Mouse (Mus musculus) gastrocnemius, postnatal 4 days (tissue): ENCODE measurements around the gene Hdac7. TPM values are rescaled to one million over a fixed set of nuclear protein-coding genes. Genes with fewer than 3 reads are reported as not detected.

Experiments used
- DNase-seq, 2 experiments: peaks; one replicate each; pipeline ENCODE4 v3.0.0; 2021 to 2022; ENCODE audit warnings: low spot score in 2 of 2, mixed read lengths in 2 of 2
- total RNA-seq, 2 experiments: library from RNA; stranded (reverse); gene quantifications; 2 replicates each; pipeline ENCODE4 v1.2.3; 2021

Gene Hdac7
- total RNA-seq, 2 experiments from 2014 or later, result 53.6 to 57.9 TPM

- DNase-seq, result no peak
Observed at GRCm38 (mm10) chr15:97791126-97791700, 53.1 kb downstream of the Hdac7 start.

GRCm38 (mm10) chr15:97789761-97790505, 54.4 kb downstream of the Hdac7 start:
- DNase-seq, result peak in 1 of 2 experiments; percentile 66

GRCm38 (mm10) chr15:97788821-97789220, 55.5 kb downstream of the Hdac7 start:
- DNase-seq, result no peak

- DNase-seq, result no peak
Observed at GRCm38 (mm10) chr15:97787799-97788667, 56.3 kb downstream of the Hdac7 start.

DNA sequence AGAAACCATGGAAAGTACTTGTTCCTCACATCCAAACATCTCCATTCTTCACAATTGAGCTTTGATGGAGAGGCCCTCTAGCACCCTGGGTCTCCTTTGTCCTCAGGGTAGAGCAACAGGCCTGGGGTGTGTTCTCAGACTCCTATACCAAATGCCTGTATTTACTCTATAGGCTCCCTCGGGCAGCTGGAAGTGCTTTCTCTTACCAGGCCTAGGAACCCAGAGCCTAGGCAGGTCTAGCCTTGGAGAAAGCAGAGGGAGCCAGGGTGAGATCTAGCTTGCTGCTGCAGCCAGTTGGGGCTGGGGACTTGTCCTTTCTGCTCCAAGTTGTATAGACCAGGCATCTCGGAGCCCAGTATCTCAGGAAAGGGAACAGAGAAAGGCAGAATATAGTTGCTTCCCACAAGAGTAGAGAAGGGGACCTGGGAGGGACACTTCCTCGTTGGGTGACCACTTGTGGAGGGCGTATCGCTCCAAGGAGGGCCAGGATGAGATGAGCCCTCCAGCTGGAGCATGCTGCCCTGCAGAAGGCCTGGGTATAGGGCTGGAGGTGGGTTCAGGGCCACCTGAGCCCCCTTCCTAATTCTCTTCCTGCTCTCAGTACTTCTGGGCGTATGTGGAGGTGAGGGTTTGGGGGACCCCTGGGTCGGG, 57.0 kb downstream of the Hdac7 start:
- no peak for DNase-seq

DNA sequence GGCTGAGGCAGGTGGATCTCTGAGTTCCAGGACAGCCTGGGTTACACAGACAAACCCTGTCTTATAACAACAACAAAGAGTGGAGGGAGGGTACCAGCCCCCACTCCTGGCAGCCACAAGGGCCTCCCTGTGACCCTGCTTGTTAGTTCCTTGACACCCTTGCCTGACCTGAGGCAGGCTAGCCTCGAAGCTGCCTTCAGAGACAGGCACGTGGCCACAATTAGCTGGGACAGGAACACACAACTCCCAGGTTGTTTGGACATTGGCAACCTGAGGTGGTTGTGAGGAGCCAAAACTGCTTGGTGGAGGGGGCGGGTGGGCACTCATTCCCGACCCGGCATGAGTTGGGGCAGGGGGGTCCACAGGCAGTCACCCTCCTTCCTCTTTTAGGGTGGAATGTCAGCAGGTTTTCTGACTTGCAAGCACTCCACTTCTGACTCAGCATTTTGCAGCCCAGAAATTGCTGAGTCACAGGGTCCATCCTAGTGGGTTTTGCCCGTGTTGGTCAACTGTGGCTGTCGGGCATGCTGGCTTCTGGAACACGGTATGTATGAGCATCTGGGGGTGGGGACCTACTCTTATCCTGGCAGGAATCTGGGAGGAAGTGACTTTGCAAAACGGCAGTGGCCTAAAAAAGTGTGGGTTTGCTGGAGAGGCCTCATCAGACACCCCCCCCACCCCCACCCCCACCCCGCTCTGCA, 57.7 kb downstream of the Hdac7 start:
- DNase-seq, result no peak

DNA sequence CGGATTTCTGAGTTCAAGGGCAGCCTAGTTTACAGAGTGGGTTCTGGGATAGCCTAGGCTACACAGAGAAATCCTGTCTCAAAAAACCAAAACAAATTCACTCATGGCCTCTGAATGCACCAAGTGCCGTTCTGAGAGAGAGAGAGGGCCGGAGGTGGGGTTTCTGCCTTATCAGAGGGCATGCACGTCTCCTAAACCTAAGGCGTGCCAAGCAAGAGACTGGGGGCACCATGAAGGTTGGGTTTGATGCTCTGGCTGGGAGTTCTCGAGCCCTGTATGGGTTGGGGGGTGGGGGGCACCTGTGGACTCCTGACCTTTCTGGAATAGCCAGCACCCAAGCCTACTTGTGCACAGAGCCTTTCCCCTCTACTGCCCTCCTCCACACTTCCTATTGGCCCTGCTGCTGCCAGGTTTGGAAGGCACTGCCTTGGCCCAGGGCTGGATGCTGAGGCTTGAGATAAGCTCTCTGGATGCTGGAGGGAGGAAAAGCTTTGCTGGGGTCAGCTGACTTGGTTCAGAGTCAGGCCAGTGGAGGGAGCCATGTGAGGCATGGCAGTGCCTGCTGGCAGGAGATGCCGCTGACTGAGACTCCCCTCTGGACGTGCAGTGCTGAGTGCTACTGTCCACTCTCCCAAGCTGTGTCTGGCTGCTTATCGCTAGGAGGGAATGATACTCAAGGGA, 58.4 kb downstream of the Hdac7 start:
- no peak for DNase-seq

DNA sequence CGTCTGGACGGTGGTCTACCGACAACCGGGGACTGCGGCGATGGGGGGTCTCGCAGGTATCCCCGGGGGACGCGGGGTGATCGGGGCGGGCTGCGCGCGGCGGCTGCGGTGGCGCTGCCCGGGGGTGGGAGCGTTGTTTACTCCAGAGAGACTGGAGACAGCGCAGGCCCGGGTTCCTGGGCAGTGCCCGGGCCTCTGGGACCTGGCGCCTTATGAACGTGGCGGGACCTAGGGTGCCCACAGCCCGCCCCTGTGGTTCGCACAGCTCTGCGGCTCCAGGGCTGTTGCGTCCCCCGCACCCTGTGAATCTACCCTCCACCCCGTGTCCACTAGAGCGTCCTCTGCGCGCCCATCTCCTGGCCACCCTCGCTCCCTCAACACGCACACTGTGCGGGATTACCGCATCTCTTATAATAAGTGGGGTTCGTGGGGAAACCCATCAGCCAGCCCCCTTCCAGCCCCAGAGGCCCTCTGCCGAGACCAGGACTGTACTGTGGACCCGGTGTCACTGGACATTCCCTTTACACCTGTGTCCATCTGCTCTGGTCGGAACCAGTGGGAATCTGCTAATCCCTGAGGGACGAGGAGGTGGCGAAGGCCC, 59.6 kb downstream of the Hdac7 start:
- DNase-seq, result no peak

DNA sequence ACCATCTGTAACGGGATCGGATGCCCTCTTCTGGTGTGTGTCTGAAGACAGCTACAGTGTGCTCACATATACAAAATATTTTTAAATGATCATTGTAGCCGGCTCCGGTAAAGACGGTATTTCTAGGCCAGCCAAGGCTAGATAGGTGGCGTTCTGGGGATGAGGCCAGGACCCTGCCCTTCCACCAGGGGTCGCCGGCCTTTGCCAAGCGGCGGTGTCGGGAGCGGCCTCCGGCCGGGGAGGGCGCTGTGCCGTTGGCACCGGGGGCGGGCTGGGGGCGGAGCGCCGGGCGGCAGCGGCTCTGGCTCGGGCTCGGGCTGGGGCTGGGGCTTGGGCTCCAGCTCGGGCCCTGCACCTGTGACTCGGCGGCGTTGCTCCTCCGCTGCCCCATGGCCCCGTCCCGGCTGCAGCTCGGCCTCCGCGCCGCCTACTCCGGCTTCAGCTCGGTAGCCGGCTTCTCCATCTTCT, 60.2 kb downstream of the Hdac7 start:
- DNase-seq, result peak; percentile 86 to 91

DNA sequence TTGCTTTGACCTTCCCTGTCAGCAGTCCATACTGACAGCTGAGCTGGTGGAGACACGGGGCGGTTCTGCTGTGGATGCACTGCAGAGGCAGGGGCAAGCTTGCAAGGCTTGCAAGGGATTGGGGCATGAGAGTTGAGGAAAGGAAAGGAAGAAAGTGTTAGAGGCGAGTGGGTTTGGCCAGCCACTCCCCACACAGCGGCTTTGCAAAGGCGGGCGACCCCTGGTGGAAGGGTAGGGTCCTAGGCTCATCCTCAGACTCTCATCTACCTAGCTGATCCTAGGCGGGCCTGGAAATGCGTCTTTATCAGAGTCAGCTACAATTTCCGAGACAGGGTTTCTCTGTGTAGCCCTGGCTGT, 61.6 kb downstream of the Hdac7 start:
- DNase-seq, result peak; percentile 61 to 81

DNA sequence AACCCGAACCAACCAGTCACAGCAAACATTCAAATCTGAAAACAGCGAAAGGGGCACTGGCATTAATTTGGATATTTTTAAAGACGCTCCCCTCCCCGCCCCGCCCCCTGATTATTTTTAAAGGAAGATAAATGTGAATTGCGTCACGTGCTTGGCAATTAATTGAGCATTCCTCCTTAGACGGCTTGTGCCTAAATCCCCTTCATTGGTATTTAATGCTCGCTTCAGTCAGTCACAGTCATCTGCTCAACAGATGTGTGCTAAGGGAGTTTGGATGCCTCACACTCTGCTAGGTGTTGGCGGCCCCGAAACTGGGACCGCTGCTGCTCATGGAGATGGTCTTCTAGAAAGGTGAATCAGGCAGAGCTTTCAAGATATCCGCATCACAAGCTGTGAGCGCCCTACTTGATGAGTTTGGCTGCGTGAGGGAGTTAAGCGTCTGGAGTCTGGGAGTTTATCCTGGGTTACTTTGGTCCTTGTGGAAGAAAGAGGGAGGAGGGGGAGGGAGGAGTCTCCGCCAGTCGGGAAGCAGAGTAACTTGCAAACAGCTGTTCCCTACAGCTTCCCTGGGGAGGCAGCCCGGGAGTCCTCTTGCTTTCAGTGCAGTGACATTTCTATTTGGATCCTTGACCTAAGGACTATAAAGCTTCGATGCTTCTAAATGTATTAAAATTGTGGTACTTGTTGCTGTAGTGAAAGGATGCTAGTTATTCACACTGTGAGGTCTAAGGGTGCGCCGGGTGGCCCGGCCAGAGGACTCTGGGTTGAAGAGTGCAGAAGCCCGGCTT, 62.1 kb downstream of the Hdac7 start:
- DNase-seq, result peak in 1 of 2 experiments; percentile 68

DNA sequence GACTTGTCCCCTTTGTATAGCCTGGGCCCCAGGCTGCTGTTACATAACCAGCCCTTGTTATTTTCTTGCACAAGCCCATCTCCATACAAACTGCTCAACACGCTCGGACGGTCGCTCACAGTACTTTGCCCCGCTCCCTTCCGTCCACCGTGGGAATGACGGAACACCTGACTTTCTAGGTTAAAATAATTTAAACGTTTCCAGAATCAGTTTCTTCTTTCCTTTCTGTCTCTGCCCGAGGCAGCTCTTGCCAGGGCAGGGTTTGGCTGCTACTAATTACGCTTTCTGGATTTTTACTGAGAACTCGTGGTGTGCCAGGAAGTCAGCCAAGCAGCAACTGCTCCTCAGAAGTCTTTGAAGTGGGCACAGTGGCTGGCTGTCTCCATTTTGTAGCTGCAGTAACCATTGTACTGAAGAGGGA, 63.7 kb downstream of the Hdac7 start:
- DNase-seq, result no peak

DNA sequence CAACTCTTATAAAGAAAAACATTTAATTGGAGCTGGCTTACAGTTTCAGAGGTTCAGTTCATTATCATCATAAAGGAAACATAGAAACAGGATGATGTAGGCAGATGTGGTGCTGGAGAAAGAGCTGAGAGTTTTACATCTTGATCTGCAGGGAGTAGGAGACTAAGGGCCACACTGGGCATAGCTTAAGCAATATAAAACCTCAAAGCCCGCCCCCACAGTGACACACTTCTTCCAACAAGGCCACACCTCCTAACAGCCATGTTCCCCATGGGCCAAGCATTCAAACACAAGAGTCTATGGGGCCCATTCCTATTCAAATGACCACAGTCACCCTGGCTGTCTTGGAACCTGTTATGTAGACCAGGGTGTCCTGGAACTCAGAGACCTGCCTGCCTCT, 64.7 kb downstream of the Hdac7 start:
- DNase-seq, result no peak

GRCm38 (mm10) chr15:97778311-97779098, 65.8 kb downstream of the Hdac7 start, which contains the start of gene Slc48a1:
Gene Slc48a1 (plus strand): TSS chr15:97778520.
- no peak for DNase-seq

DNA sequence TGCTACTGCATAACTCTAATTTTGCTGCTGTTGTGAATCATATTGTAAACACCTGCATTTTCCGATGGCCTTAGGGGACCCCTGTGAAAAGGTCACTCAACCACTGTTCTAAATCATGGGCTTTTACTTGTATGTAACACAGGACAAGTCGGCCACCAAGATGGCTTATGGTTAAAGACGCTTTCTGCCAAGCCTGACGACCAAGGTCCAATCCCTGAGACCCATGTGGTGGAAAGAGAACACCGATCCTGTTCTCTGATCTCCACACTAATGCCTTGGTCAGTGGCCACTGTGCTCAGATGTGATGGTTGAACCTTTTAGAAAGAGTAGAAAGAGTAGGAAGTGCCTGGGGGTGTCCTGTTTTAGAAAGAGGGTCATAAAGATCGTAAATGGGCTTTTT, 67.4 kb downstream of the Hdac7 start:
- DNase-seq, result no peak

GRCm38 (mm10) chr15:97776514-97776913, 67.8 kb downstream of the Hdac7 start:
- peak in 1 of 2 experiments; percentile 72 for DNase-seq

GRCm38 (mm10) chr15:97773961-97774370, 70.3 kb downstream of the Hdac7 start:
- no peak for DNase-seq

GRCm38 (mm10) chr15:97773108-97773507, 71.2 kb downstream of the Hdac7 start:
- peak in 1 of 2 experiments; percentile 80 for DNase-seq
